Mouse (Mus musculus) retina, adult 2 months (tissue): ENCODE data around the gene Olfr148.

Experiments
- DNase-seq: peaks from one replicate; pipeline ENCODE4 v3.0.0-alpha.2; 2012; ENCODE audit warnings: low read depth, low spot score

Gene Olfr148

GRCm38 (mm10) chr9:39610355-39610754, at the start of gene Olfr148:
Gene Olfr148 (plus strand): TSS chr9:39610655.
- DNase-seq: no peak

DNA sequence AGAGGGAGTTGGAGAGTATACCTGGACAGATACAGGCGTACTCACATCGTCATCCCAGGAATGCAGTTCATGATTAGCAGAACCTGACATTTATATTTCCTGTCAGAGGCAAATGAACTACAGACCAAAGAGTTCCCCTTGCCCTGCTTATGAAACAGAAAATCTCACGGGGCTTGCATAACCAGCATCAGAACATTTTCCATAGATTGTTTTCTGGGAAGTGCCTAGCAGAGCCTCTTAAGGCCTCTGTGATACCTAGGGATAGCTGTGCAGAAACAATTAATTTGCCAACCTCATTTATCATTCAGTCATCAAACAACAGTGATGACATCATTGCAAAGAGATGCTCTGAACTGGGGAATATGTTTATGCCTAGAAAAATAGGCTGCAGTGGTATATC, 35.0 kb upstream of the Olfr148 start, which contains the start of gene Olfr959:
Gene Olfr959, minus strand, starts transcription at position 101 of the 400 bp plus-strand sequence.
- no peak for DNase-seq

DNA sequence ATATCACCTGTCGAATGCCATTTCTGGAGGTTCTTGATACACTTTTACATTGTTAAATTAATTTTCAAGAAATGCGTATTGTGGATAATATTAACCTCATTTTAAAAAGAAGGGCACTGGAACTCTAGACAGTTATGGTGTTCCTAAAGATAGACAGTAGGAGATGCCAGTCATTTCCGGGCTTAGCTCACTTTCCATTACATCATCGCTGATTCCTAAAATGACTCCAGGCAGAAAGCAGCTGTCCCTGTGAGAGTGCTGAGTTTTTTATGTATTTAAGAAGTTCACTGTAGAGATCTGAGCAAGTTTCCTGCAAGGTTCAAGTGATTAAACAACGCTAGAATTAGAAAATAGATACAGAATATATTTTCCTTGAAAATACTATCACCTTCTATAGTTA, 33.4 kb upstream of the Olfr148 start:
- DNase-seq: no peak

GRCm38 (mm10) chr9:39602536-39603332, 7.7 kb upstream of the Olfr148 start:
- no peak for DNase-seq

- DNase-seq: no peak
Measured at GRCm38 (mm10) chr9:39603333-39603845, 7.1 kb upstream of the Olfr148 start.

DNA sequence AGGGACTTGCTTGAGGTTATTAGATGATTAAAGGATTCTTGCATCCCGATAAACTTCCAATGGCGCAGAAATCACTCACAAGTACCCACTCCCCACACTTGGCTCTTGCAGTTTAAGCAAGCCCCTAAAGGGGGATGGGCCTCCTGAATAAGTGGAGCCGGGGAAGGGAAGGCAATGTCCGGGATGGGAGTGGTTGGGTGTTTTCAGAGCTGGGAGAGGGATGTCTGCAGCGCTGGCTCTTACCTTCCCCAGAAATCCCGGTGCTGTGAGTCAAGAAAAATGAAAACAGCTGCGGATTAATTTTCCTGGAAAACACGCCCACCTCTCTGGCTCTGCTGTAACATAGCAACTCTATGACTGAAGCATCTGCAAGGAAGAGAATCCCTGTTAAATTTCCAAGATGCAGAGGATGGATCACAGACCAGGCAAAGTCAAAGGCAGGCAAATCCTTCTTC, 6.4 kb upstream of the Olfr148 start, which contains the start of gene AW551984:
Gene AW551984, minus strand, starts transcription at position 405 of the 455 bp plus-strand sequence.
- DNase-seq: no peak

DNA sequence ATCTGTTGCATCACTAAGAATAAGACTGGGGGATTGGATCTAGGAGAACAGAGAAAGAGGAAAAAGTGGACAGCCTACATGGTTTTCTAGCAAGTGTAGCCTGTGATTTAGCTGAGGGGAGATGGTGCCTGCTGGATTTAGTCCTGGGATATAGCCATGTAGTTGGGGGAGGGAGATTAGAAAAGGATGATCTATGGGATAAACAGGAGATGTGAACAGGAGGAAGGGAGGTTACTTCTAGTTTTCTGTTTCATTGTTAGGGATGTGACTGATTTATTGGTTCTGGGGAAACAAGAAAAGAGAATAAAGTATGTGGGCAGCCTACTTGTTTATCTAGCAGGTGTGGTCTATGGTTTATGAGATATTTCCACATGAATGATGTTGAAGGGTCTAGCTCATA, 2.0 kb upstream of the Olfr148 start:
- DNase-seq: no peak

DNA sequence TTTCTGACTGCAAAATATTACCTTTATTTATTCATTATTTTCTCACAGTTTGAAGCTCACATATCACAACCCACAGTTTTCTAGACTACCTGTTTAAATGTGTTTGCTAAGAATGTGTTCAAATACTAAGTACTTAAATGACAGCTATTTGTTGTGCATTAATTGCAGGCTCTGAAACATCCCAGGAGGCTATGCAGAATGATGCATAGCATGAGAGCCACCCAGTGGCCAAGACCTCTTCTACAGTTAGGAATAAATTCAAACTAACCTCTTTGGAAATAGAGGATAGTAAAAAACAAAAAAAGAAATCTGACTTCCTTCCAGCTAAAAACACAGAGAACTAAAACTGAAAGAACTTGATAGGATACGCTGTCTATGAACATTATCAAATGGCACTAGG, 1.5 kb downstream of the Olfr148 start:
- DNase-seq: peak; percentile 9

- no peak for DNase-seq
Measured at GRCm38 (mm10) chr9:39621073-39621472, 10.6 kb downstream of the Olfr148 start, which contains the start of gene Olfr960. Gene Olfr960 (plus strand): TSS chr9:39621373.

GRCm38 (mm10) chr9:39623783-39624182, 13.3 kb downstream of the Olfr148 start:
- no peak for DNase-seq

DNA sequence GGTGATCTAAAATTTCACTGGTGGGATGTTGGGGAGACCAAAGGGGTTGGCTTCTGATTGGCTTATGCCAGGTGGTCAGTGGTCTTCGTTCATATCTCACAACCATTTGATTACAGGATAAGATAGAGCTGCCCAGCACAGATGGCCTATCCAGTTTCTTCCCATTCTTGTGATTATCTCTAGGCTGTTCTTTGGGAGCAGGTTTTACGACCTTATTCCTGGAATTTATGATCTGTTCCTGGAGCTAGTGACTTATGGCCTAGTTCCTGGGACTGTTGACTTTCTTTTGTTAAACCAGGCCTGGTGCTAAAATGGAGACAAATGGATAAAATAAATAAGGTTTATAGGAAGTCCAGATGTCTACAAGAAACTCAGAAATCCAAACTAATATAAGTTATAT, 14.3 kb downstream of the Olfr148 start:
- no peak for DNase-seq

DNA sequence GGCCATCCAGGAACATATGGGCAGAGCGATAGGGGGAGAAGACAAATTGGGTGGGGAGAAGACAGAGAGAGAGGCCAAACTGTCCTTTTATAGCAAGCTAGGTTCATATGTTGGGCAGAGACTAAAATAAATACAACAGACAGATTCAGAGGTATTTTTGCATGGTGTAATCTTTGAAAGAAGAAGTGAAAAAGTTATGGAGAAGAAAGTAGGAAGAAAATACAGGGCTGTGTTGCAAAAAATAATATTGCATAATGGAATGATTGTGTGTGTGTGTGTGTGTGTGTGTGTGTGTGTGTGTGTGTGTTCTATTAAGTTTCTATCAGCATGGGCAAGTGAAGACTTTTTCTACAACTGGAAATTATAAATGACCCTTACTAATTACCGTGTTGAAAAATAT, 18.6 kb downstream of the Olfr148 start:
- no peak for DNase-seq

DNA sequence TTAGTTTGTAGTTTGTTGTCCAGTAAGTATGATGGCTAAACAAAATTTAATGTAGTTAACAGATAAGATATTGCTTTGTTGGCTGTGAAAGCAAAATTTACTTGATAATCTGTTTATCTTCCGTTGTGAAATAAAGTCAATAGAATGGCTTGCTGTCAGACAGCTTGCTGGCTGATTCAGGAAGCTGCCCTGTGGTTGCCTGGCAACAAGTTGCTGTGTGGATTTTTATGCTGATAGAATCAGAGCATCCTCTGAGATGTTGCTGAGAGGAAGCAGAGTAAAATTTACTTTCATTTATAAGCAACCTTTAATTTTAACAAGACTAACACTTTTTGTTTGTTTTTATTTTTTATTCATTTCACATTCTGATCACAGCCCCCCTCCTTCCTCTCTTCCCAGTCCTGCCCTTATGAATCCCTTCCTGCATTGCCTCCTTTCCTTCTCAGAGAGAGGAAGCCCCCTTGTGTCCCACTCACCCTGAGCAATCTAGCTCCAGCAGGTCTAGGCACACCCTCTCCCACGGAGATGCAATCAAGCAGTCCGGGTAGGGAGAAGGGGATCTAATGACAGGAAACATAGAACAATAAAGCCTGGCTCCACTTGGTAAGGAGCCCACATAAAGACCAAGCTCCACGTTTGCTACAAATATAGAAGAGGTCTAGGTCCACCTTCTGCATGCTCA, 23.6 kb downstream of the Olfr148 start:
- DNase-seq: no peak

- DNase-seq: no peak
Measured at GRCm38 (mm10) chr9:39644785-39645184, 34.3 kb downstream of the Olfr148 start, which contains the start of gene Olfr961. Gene Olfr961 (plus strand): TSS chr9:39645085.

DNA sequence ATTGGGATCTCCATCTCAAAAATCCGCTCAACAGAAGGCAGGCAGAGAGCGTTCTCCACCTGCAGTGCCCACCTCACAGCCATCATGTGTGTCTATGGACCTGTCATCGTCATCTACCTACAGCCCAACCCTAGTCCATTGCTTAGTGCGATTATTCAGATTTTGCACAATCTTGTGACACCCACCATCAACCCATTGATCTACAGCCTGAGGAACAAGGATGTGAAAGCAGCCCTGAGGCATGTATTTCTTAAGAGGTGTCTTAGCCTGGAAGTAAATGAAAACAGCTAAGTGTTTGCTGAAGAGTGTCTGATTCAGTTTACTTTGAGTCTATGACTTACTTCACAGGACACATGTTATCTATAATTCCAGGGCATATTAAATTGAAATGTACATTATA, 36.9 kb downstream of the Olfr148 start:
- no peak for DNase-seq

DNA sequence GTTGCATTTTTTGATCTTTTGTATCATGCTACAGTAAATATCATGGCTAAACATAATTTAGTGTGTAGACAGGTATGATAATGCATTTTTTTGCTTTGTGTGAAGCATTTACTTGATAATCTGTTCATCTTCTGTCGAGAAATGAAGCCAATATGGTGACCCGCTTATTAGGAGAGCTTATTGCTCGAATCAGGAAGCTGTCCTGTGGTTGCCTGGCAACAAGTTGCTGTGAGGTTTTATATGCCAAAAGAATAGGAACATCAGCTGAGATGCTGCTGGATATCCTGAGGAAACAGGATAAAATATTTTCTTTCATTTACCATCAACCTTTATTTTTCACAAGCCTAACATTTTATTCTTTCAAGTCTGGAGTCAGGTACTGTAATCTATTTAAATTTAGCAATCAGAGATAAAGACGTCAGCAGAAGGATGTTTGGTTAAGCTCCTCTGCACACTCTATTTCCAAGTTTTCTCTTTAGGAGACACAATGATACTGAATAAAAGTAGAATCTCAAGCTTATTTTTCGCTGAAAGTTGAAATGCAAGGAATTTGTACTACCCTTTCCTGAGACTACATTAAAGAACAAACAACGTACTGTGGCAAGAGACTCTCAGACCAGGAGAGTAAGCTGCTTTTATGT, 44.4 kb downstream of the Olfr148 start:
- DNase-seq: no peak
